Mouse (Mus musculus) midbrain, embryonic 16.5 days (tissue): ENCODE measurements around the gene Tceal9. TPM values are rescaled to one million over a fixed set of nuclear protein-coding genes. Genes with fewer than 3 reads are reported as not detected.
A peak's percentile ranks its signal among the peaks of the same experiment; 100 is the strongest.
"Not testable (repeated sequence)": the region's sequence is repeated elsewhere in the genome, so short reads cannot be mapped to it uniquely, and the experiment has no call there.

ENCODE experiments used
- ATAC-seq: fragments of 200-750 bp; cut with Nextera tagmentation; 2 replicates; pipeline ENCODE4 v1.8.0; 2017; ENCODE audit warnings: moderate TSS enrichment
- H3K27ac ChIP-seq: fragments of 300-500 bp; sonication (generic); 2 replicates; pipeline ENCODE4 v1.5.1; 2014; ENCODE audit warnings: mild to moderate bottlenecking, low read length, mixed read lengths
- H3K27me3 ChIP-seq: fragments of 300-500 bp; sonication (generic); 2 replicates; pipeline ENCODE4 v1.6.1; 2014; ENCODE audit warnings: low read depth, low read length, mixed read lengths; ENCODE audit not compliant: control insufficient read depth, insufficient read depth
- H3K36me3 ChIP-seq: fragments of 300-500 bp; sonication (generic); 2 replicates; pipeline ENCODE4 v1.6.1; 2014; ENCODE audit warnings: mild to moderate bottlenecking, low read length, moderate library complexity, mixed read lengths; ENCODE audit not compliant: control insufficient read depth, insufficient read depth
- H3K4me1 ChIP-seq: fragments of 300-500 bp; sonication (generic); 2 replicates; pipeline ENCODE4 v1.6.1; 2014; ENCODE audit warnings: mild to moderate bottlenecking, low read length, mixed read lengths; ENCODE audit not compliant: control insufficient read depth, insufficient read depth
- H3K4me2 ChIP-seq: fragments of 300-500 bp; sonication (generic); 2 replicates; pipeline ENCODE4 v1.6.1; 2014; ENCODE audit warnings: mild to moderate bottlenecking, low read length, mixed read lengths
- H3K4me3 ChIP-seq: fragments of 300-500 bp; sonication (generic); 2 replicates; pipeline ENCODE4 v1.5.1; 2014; ENCODE audit warnings: low read depth, mild to moderate bottlenecking, low read length, moderate library complexity, mixed read lengths
- H3K9ac ChIP-seq: fragments of 300-500 bp; sonication (generic); 2 replicates; pipeline ENCODE4 v1.6.1; 2014; ENCODE audit warnings: low read depth, low read length, mixed read lengths
- H3K9me3 ChIP-seq: fragments of 300-500 bp; sonication (generic); replicated peaks from 2 replicates; pipeline ENCODE4 v1.6.1; 2014; ENCODE audit warnings: mild to moderate bottlenecking, low read length, mixed read lengths; ENCODE audit not compliant: control insufficient read depth, poor library complexity, severe bottlenecking
- WGBS: fragments of 180-500 bp; shearing (Covaris S2); extraction: QIAGEN DNeasy Blood & Tissue Kit; methylation state at CpG from one replicate; pipeline ENCODE4 v1.1.7; 2014; 5-methylcytosine and 5-hydroxymethylcytosine counted together
- polyA plus RNA-seq: library from polyadenylated mRNA; unstranded; fragments of >200 nt; fragmentation: Nextera tagmentation; extraction: Ambion mirVana; gene quantifications from 2 replicates; pipeline ENCODE4 v1.2.1, GENCODE M21; 2015

The Tceal9 gene
- polyA plus RNA-seq, 1 experiment from 2014 or later, result 261 TPM

- 85% methylated on average over 5 of the region's 5 CpGs for WGBS
- Histone ChIP-seq H3K36me3 (no peaks in the 10 kb centered on the region), H3K27me3 (no peaks in the 10 kb centered on the region), H3K9me3 (no peaks in the 10 kb centered on the region), H3K9ac (no peak overlapping the region), H3K4me2 (no peak overlapping the region), H3K27ac (no peak overlapping the region), H3K4me3 (no peak overlapping the region), H3K4me1 (peaks cover 10% of the 10 kb centered on the region)
- ATAC-seq, result no peak
Measured at GRCm38 (mm10) chrX:136267720-136268119, 22.8 kb downstream of the Tceal9 start.

- H3K4me2 ChIP-seq, result no peak overlapping the region
- no peak overlapping the region for H3K4me3 ChIP-seq
- 87% methylated on average over 4 of the region's 4 CpGs for WGBS
- H3K36me3 ChIP-seq, result no peaks in the 10 kb centered on the region
- no peaks in the 10 kb centered on the region for H3K27me3 ChIP-seq
- no peak overlapping the region for H3K9ac ChIP-seq
- ATAC-seq, result no peak
- H3K27ac ChIP-seq, result no peak overlapping the region
- peaks cover 12% of the 10 kb centered on the region for H3K4me1 ChIP-seq
- no peaks in the 10 kb centered on the region for H3K9me3 ChIP-seq
Measured at GRCm38 (mm10) chrX:136268173-136268572, 23.3 kb downstream of the Tceal9 start.

- H3K9me3 ChIP-seq, H3K27me3 ChIP-seq, H3K36me3 ChIP-seq: not testable (repeated sequence)
- H3K4me2 ChIP-seq, result peak within 1 kb of the TSS; percentile 66
- peaks cover 12% of the 10 kb centered on the region for H3K4me1 ChIP-seq
- ATAC-seq, result peak; percentile 97
- H3K27ac ChIP-seq, result peak within 1 kb of the TSS; percentile 79
- H3K4me3 ChIP-seq, result peak within 1 kb of the TSS; percentile 43
- H3K9ac ChIP-seq, result peak within 1 kb of the TSS; percentile 64
- WGBS, result 71% methylated on average over 4 of the region's 30 CpGs
Measured at GRCm38 (mm10) chrX:136269743-136270392, 25.0 kb downstream of the Tceal9 start, which contains the start of gene Bex3. Gene Bex3 (plus strand): TSS chrX:136270253.

GRCm38 (mm10) chrX:136270393-136271111, 25.7 kb downstream of the Tceal9 start:
- peak overlapping the region; percentile 43 for H3K4me3 ChIP-seq
- not testable (repeated sequence) for H3K36me3 ChIP-seq, H3K9me3 ChIP-seq, H3K27me3 ChIP-seq
- peak overlapping the region; percentile 79 for H3K27ac ChIP-seq
- H3K9ac ChIP-seq, result peak overlapping the region; percentile 64
- H3K4me1 ChIP-seq, result peaks cover 12% of the 10 kb centered on the region
- WGBS, result 15% methylated on average over 6 of the region's 60 CpGs
- H3K4me2 ChIP-seq, result peak overlapping the region; percentile 66
- ATAC-seq, result peak; percentile 59

- Histone ChIP-seq H3K4me3 (no peak overlapping the region), H3K4me2 (no peak overlapping the region), H3K4me1 (peaks cover 12% of the 10 kb centered on the region), H3K9me3 (no peaks in the 10 kb centered on the region), H3K36me3 (no peaks in the 10 kb centered on the region), H3K27ac (no peak overlapping the region), H3K9ac (no peak overlapping the region), H3K27me3 (no peaks in the 10 kb centered on the region)
- no peak for ATAC-seq
- 25% methylated on average over 3 of the region's 3 CpGs for WGBS
Measured at GRCm38 (mm10) chrX:136274542-136274941, 29.7 kb downstream of the Tceal9 start.

- Histone ChIP-seq H3K27me3 (no peaks in the 10 kb centered on the region), H3K4me1 (peaks cover 12% of the 10 kb centered on the region), H3K36me3 (no peaks in the 10 kb centered on the region), H3K4me3 (no peak overlapping the region), H3K9me3 (no peaks in the 10 kb centered on the region), H3K27ac (no peak overlapping the region), H3K4me2 (no peak overlapping the region), H3K9ac (no peak overlapping the region)
- WGBS, result 26% methylated on average over 3 of the region's 3 CpGs
- ATAC-seq, result no peak
Measured at GRCm38 (mm10) chrX:136275386-136275785, 30.5 kb downstream of the Tceal9 start.

GRCm38 (mm10) chrX:136277577-136277976, 32.7 kb downstream of the Tceal9 start:
- no peak for ATAC-seq
- no peak overlapping the region for H3K4me3 ChIP-seq
- H3K27me3 ChIP-seq, result no peaks in the 10 kb centered on the region
- no peaks in the 10 kb centered on the region for H3K9me3 ChIP-seq
- no peak overlapping the region for H3K9ac ChIP-seq
- no peak overlapping the region for H3K27ac ChIP-seq
- no peaks in the 10 kb centered on the region for H3K36me3 ChIP-seq
- no peak overlapping the region for H3K4me2 ChIP-seq
- 84% methylated on average over 7 of the region's 7 CpGs for WGBS
- 0 out of 2 replicates have a peak, but pooled peaks cover 3% of the 10 kb centered on the region for H3K4me1 ChIP-seq

- no peak overlapping the region for H3K4me2 ChIP-seq
- H3K9me3 ChIP-seq, result no peaks in the 10 kb centered on the region
- no peaks in the 10 kb centered on the region for H3K27me3 ChIP-seq
- H3K27ac ChIP-seq, result no peak overlapping the region
- no peaks in the 10 kb centered on the region for H3K36me3 ChIP-seq
- ATAC-seq, result no peak
- H3K4me1 ChIP-seq, result no peaks in the 10 kb centered on the region
- no peak overlapping the region for H3K4me3 ChIP-seq
- no peak overlapping the region for H3K9ac ChIP-seq
Measured at GRCm38 (mm10) chrX:136278401-136278800, 33.5 kb downstream of the Tceal9 start.

- H3K4me3 ChIP-seq, result no peak overlapping the region
- 83% methylated on average over 5 of the region's 5 CpGs for WGBS
- ATAC-seq, result no peak
Measured at GRCm38 (mm10) chrX:136279410-136279809, 34.5 kb downstream of the Tceal9 start.

More at GRCm38 (mm10) chrX:136279410-136279809, 34.5 kb downstream of the Tceal9 start:
- Histone ChIP-seq H3K9me3 (no peaks in the 10 kb centered on the region), H3K9ac (no peak overlapping the region), H3K4me1 (no peaks in the 10 kb centered on the region), H3K36me3 (no peaks in the 10 kb centered on the region), H3K27ac (no peak overlapping the region), H3K4me2 (no peak overlapping the region), H3K27me3 (no peaks in the 10 kb centered on the region)
